Mouse (Mus musculus) spleen, adult 2 months (tissue): ENCODE results near the gene Gm21992. TPM values are rescaled to one million over a fixed set of nuclear protein-coding genes. Genes with fewer than 3 reads are reported as not detected.

ENCODE experiments used
- DNase-seq, 2 experiments: peaks; one replicate each; pipeline versions ENCODE4 v3.0.0 to v3.0.0-alpha.2; 2012 to 2021; ENCODE audit warnings: low spot score in 2 of 2, low read depth in 1 of 2
- H3K27ac ChIP-seq: fragments of 200-500 bp; 2 replicates; pipeline ENCODE4 v1.5.1; 2012; ENCODE audit warnings: low read length, inconsistent platforms; ENCODE audit not compliant: insufficient read depth
- H3K27me3 ChIP-seq: fragments of 200-500 bp; 2 replicates; pipeline ENCODE4 v1.6.1; 2012; ENCODE audit warnings: mild to moderate bottlenecking, moderate library complexity, low read length, inconsistent platforms; ENCODE audit not compliant: control insufficient read depth, insufficient read depth
- H3K36me3 ChIP-seq: fragments of 200-500 bp; 2 replicates; pipeline ENCODE4 v1.6.1; 2012; ENCODE audit warnings: mild to moderate bottlenecking, low read length, inconsistent platforms; ENCODE audit not compliant: control insufficient read depth, insufficient read depth
- H3K4me1 ChIP-seq: fragments of 200-500 bp; 2 replicates; pipeline ENCODE4 v1.6.1; 2011; ENCODE audit warnings: inconsistent platforms; ENCODE audit not compliant: control insufficient read depth, insufficient read depth, insufficient read length
- H3K4me3 ChIP-seq: fragments of 200-500 bp; 2 replicates; pipeline ENCODE4 v1.5.1; 2011; ENCODE audit warnings: mild to moderate bottlenecking, inconsistent platforms; ENCODE audit not compliant: insufficient read depth, insufficient read length; ENCODE audit errors: extremely low read depth
- CTCF ChIP-seq: fragments of 200-500 bp; IDR thresholded peaks from 2 replicates; pipeline ENCODE4 v1.5.1; 2011; ENCODE audit warnings: mild to moderate bottlenecking, inconsistent platforms; ENCODE audit not compliant: insufficient read depth, insufficient read length, insufficient replicate concordance; ENCODE audit errors: extremely low read depth
- POLR2A ChIP-seq: fragments of 200-500 bp; IDR thresholded peaks from 2 replicates; pipeline ENCODE4 v1.6.1; 2011; ENCODE audit warnings: low read depth, low read length, inconsistent platforms
- WGBS: fragments of 180-500 bp; shearing (Covaris S2); methylation state at CpG from one replicate; pipeline ENCODE4 v1.1.7; 2018; 5-methylcytosine and 5-hydroxymethylcytosine counted together
- polyA plus RNA-seq: library from polyadenylated mRNA; depleted of rRNA; stranded (reverse); fragments of >200 nt; gene quantifications from 2 replicates; pipeline ENCODE4 v1.2.3, GENCODE M21; 2012; rRNA removed

Gm21992 gene
- polyA plus RNA-seq, 1 experiment, result 15.0 TPM

GRCm38 (mm10) chr19:4701221-4701620 is 110.2 kb downstream of the Gm21992 start:
- H3K36me3 ChIP-seq, result no peaks in the 10 kb centered on the region
- WGBS, result 5% methylated on average over 7 of the region's 7 CpGs
- DNase-seq, result no peak
- peaks cover 5% of the 10 kb centered on the region for H3K4me1 ChIP-seq
- H3K27me3 ChIP-seq, result peaks cover 9% of the 10 kb centered on the region
- TF ChIP-seq CTCF (no peak), POLR2A (no peak)
- H3K4me3 ChIP-seq, result no peak overlapping the region
- H3K27ac ChIP-seq, result no peak overlapping the region

GRCm38 (mm10) chr19:4700656-4701055 is 110.8 kb downstream of the Gm21992 start:
- 72% methylated on average over 8 of the region's 8 CpGs for WGBS
- no peak overlapping the region for H3K4me3 ChIP-seq
- no peak for DNase-seq
- H3K27me3 ChIP-seq, result peaks cover 9% of the 10 kb centered on the region
- no peaks in the 10 kb centered on the region for H3K36me3 ChIP-seq
- no peak overlapping the region for H3K27ac ChIP-seq
- TF ChIP-seq POLR2A (no peak), CTCF (no peak)
- H3K4me1 ChIP-seq, result peaks cover 5% of the 10 kb centered on the region

- Histone ChIP-seq H3K36me3 (no peaks in the 10 kb centered on the region), H3K27me3 (peaks cover 9% of the 10 kb centered on the region), H3K4me1 (peaks cover 5% of the 10 kb centered on the region), H3K27ac (no peak overlapping the region), H3K4me3 (no peak overlapping the region)
- no peak for DNase-seq
- TF ChIP-seq CTCF (no peak), POLR2A (no peak)
- WGBS, result 82% methylated on average over 5 of the region's 5 CpGs
These were observed 111.6 kb downstream of the Gm21992 start for GRCm38 (mm10) chr19:4699821-4700220.

- peaks cover 5% of the 10 kb centered on the region for H3K4me1 ChIP-seq
- H3K27ac ChIP-seq, result no peak overlapping the region
- 61% methylated on average over 8 of the region's 8 CpGs for WGBS
- H3K36me3 ChIP-seq, result no peaks in the 10 kb centered on the region
- DNase-seq, result no peak
- no peak for TF ChIP-seq POLR2A
- no peak for TF ChIP-seq CTCF
- H3K27me3 ChIP-seq, result peaks cover 9% of the 10 kb centered on the region
- H3K4me3 ChIP-seq, result no peak overlapping the region
These were observed 112.6 kb downstream of the Gm21992 start for GRCm38 (mm10) chr19:4698856-4699255.

GRCm38 (mm10) chr19:4698205-4698677 is 113.2 kb downstream of the Gm21992 start, which contains the start of gene Gm960:
Gene Gm960, minus strand, starts transcription at chr19:4698668.
- H3K4me3 ChIP-seq, result peak within 1 kb of the TSS; percentile 6; the same call in 1 of the 2 replicates
- H3K27me3 ChIP-seq, result peaks cover 9% of the 10 kb centered on the region
- H3K4me1 ChIP-seq, result peaks cover 5% of the 10 kb centered on the region
- peak in 1 of 2 experiments; percentile 13 for DNase-seq
- H3K27ac ChIP-seq, result no peak within 1 kb of the TSS
- 3% methylated on average over 40 of the region's 40 CpGs for WGBS
- TF ChIP-seq POLR2A, result no peak
- no peaks in the 10 kb centered on the region for H3K36me3 ChIP-seq

GRCm38 (mm10) chr19:4697721-4698120 is 113.7 kb downstream of the Gm21992 start:
- no peak for DNase-seq
- H3K4me3 ChIP-seq, result no peak overlapping the region
- H3K36me3 ChIP-seq, result no peaks in the 10 kb centered on the region
- no peak for TF ChIP-seq POLR2A
- no peak for TF ChIP-seq CTCF
- WGBS, result 74% methylated on average over 9 of the region's 9 CpGs
- no peak overlapping the region for H3K27ac ChIP-seq
- peaks cover 9% of the 10 kb centered on the region for H3K27me3 ChIP-seq
- peaks cover 5% of the 10 kb centered on the region for H3K4me1 ChIP-seq

GRCm38 (mm10) chr19:4697121-4697520 is 114.3 kb downstream of the Gm21992 start:
- H3K27me3 ChIP-seq, result peaks cover 9% of the 10 kb centered on the region
- WGBS, result 86% methylated on average over 3 of the region's 3 CpGs
- H3K36me3 ChIP-seq, result no peaks in the 10 kb centered on the region
- no peak for TF ChIP-seq POLR2A
- TF ChIP-seq CTCF, result no peak
- peaks cover 5% of the 10 kb centered on the region for H3K4me1 ChIP-seq
- no peak for DNase-seq
- H3K27ac ChIP-seq, result no peak overlapping the region
- H3K4me3 ChIP-seq, result no peak overlapping the region

GRCm38 (mm10) chr19:4694346-4694745 is 117.1 kb downstream of the Gm21992 start:
- Histone ChIP-seq H3K4me3 (no peak overlapping the region), H3K27me3 (peaks cover 5% of the 10 kb centered on the region), H3K4me1 (peaks cover 5% of the 10 kb centered on the region), H3K36me3 (no peaks in the 10 kb centered on the region), H3K27ac (no peak overlapping the region)
- WGBS, result 69% methylated on average over 3 of the region's 3 CpGs
- no peak for TF ChIP-seq POLR2A
- TF ChIP-seq CTCF, result no peak
- DNase-seq, result no peak

Other genes with a start within 250 kb of the Gm21992 start
- gene Lrfn4, start 195.9 kb downstream of the Gm21992 start, polyA plus RNA-seq, result 3.0 and 4.0 TPM in 2 replicates
- 59.7 and 83.0 TPM in 2 replicates for gene Rce1, start 186.0 kb downstream of the Gm21992 start, polyA plus RNA-seq
- 0.42 TPM in 1 of 2 replicates, not detected in the other for gene Gm960, start 112.9 kb downstream of the Gm21992 start, polyA plus RNA-seq
- gene Sptbn2, start 100.4 kb downstream of the Gm21992 start, polyA plus RNA-seq, result 0.16 and 0.20 TPM in 2 replicates
- 7.4 and 8.3 TPM in 2 replicates for gene Rbm4b, start 55.1 kb downstream of the Gm21992 start, polyA plus RNA-seq
- gene Rbm4, start 17.7 kb downstream of the Gm21992 start, polyA plus RNA-seq, result 34.6 and 40.5 TPM in 2 replicates
- 50.0 and 69.3 TPM in 2 replicates for gene Rbm14, start within 50 bp of the Gm21992 start, polyA plus RNA-seq
- gene Ccs, start 27.7 kb upstream of the Gm21992 start, polyA plus RNA-seq, result 19.3 and 20.8 TPM in 2 replicates
- gene Ccdc87, start 27.8 kb upstream of the Gm21992 start, polyA plus RNA-seq, result 0.02 TPM in 2 replicates
- 31.3 and 35.0 TPM in 2 replicates for gene Ctsf, start 43.5 kb upstream of the Gm21992 start, polyA plus RNA-seq
- gene Actn3, start 66.3 kb upstream of the Gm21992 start, polyA plus RNA-seq, result 0.06 and 0.32 TPM in 2 replicates
- gene Zdhhc24, start 67.1 kb upstream of the Gm21992 start, polyA plus RNA-seq, result 25.0 and 35.6 TPM in 2 replicates
- 1.3 and 2.6 TPM in 2 replicates for gene Bbs1, start 95.0 kb upstream of the Gm21992 start, polyA plus RNA-seq
- gene Dpp3, start 116.7 kb upstream of the Gm21992 start, polyA plus RNA-seq, result 79.5 and 98.8 TPM in 2 replicates
- 1.0 and 1.5 TPM in 2 replicates for gene Peli3, start 131.5 kb upstream of the Gm21992 start, polyA plus RNA-seq
- 14.1 and 14.5 TPM in 2 replicates for gene Mrpl11, start 150.5 kb upstream of the Gm21992 start, polyA plus RNA-seq
- gene Npas4, start 178.7 kb upstream of the Gm21992 start, polyA plus RNA-seq, result 0.72 and 1.1 TPM in 2 replicates
- gene Slc29a2, start 212.2 kb upstream of the Gm21992 start, polyA plus RNA-seq, result 6.8 and 8.8 TPM in 2 replicates
- 9.7 and 12.0 TPM in 2 replicates for gene B4gat1, start 227.2 kb upstream of the Gm21992 start, polyA plus RNA-seq
- gene AC124502.3, start 227.3 kb upstream of the Gm21992 start, polyA plus RNA-seq, result 0.36 and 0.79 TPM in 2 replicates
- gene Brms1, start 229.7 kb upstream of the Gm21992 start, polyA plus RNA-seq, result 35.8 and 44.7 TPM in 2 replicates
- 1.9 and 2.6 TPM in 2 replicates for gene Rin1, start 238.9 kb upstream of the Gm21992 start, polyA plus RNA-seq